Mouse (Mus musculus) cerebellum, adult 9-11 months (tissue): Measurements from ENCODE around the gene Szrd1.

Experiments
- DNase-seq: peaks from one replicate; pipeline ENCODE4 v3.0.0; 2022

Szrd1 gene

DNA sequence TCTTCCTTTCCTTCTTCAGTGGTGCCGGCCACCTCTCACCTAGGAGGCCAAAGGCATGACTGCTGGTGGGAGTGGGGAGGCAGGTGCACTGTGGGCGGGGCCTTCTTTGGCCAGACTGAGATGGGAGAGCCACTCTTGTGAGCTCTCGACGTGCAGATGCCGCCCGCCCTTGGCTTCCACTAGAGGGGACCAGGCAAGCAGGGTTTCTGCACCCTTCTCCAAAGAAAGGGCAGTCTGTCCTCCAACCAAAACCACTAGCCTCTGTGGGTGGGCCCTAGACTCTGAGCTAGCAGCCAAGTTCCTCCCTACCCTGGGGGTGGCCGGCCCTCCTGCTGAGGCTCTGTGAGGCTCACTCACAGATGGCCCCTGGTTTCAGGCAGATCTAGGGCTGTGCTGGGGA, 25.7 kb downstream of the Szrd1 start:
- DNase-seq: no peak

DNA sequence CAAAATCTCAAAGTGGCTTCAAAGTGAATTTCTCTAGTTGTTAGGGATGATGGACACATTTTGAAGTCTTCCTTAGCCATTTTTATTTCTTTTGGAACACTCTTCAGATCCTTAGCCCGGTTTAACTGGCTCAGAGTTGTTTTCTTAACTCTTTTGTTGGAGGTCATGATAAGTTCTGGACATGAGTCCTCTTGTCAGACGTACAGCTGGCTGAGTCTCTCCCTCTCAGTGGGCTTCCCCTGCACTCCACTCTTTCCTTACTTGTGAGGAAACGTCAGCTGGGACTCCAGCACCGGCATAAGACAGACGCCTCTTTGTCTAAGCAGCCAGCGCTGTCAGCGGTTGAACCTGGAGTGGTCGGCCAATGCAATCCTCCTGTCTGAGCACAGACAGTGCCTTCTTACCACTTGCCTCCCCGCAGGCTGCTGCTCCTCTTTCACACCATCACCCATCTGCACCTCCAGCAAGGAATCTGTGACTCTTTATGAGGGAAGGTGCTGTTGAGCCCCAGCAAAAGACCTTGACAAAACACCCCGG, 31.3 kb downstream of the Szrd1 start:
- no peak for DNase-seq

DNA sequence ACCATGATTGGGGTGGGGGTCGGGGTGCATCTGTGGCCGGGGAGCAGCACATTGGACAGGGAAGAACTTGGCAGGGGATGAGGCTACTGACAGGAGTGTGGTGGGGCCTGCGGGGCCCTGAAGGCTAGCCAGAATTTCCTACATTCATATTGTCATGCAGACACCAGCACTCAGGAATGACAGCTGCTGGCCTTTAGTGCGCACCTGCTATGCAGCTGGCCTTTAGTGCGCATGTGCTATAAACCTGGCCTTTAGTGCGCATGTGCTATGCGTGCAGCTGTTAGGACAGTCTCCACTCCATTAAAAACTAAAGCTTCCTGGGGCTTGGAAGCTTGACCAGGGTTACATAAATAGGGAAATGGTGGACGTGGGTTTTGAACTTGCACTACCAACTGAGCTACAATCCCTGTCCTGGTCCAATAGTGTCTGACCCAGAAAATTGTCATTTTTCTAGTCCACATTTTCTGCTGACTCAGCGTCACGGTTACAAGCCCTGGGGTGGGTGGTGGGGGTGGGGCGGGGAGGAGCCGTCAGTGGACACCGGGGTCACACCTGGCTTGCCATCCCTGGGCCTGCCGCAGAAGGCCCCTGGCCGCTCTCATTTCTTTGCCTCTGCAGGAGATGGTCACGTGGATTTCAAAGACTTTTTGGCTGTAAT, 32.9 kb downstream of the Szrd1 start:
- DNase-seq: no peak

DNA sequence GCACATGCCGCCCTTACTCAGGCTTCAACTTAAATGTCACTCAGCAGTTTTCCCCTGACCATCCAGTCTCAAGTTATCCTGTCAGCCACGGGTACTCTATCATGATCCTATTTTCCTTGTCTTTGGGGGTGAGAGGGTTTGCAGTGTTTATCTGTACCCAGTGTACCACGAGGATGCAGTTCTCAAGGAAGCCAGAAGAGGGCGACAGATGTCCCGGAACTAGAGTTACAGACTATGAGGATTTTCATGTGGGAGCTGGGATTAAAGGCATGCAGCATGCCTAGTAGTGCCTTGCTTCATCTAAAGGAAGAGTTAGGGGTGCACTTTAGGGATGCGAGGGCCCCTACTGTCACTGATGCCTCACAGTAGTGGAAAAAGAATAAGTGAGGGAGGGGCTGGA, 37.7 kb downstream of the Szrd1 start:
- no peak for DNase-seq

GRCm38 (mm10) chr4:141101291-141101690, 38.3 kb downstream of the Szrd1 start:
- no peak for DNase-seq

DNA sequence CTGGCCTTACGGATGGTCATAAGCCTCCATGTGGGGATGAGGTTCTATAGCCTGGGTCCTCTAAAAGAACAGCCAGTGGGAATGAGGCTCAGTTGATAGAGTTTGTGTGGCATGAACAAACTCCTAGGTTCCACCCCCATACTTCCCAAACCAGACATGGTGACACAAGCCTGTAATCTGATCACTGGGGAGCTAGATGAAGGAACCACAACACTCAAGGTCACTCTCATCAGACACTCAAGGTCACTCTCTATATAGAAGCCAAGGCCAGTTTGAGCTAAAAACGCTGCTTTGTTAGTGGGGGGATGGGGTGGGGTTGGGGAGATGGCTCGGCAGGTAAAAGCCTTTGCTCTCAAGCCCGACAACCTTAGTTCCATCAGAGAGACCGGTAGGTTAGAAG, 39.6 kb downstream of the Szrd1 start:
- no peak for DNase-seq

DNA sequence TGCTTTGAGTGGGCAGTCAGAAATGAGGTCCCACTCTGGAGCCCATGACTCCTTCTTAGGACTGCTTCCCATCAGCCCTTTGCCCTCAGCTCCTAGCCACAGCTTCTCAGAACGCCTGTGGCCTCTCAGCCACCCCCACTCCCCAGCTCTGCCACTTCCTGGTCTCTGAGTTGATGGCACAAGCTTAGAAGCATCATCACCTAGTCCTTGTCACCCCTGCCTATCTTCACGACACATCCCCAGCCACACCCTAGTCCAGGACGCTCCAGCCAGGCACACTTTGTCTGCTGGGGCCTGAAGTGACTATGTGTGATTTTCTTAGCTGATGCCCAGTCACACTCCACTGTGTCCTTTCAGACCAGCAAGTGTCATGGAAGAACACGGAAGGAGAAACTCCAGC, 40.6 kb downstream of the Szrd1 start:
- DNase-seq: no peak

- no peak for DNase-seq
These were observed 42.9 kb downstream of the Szrd1 start for GRCm38 (mm10) chr4:141096710-141097109.

- DNase-seq: no peak
These were observed 44.6 kb downstream of the Szrd1 start for GRCm38 (mm10) chr4:141095016-141095415.

DNA sequence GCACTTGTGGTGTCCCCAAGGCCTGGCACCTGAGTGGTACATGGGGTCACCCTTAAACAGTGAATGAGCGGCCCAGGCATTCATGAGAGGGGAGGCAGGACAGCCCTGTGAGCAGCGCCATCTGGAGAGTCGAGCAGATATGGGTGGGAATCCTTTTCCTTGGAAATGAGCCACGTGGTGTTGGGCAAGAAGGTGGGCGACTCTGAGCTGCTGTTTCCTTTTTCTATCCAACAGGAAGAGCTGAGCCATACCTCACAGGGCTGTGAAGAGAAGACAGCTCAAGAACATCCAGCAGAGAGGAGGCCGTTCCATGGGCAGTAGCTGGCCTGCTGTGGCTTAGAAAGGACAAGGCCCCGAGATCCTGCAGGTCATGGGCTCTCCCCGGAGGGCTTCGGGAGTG, 50.9 kb downstream of the Szrd1 start:
- DNase-seq: no peak

DNA sequence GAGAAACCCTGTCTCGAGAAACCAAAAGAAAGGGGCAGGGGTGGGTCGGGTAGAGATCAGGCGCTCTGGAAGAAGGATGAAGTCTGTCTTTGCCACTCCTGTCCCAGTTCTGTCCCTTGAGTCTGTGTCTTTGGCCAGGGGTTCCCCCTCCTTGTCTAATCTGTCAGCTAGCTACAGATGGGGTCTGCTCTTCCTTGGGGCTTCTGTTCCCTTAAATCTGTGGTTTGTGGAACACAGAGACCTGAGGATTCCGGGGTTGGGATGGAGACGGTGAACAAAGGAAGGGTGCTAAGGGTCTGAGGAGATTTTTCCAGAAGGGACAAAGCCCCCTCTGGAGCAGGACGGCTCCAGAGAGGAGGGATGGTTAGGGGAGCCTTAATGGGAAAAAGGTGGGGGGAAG, 51.5 kb downstream of the Szrd1 start, which contains the start of gene Spata21:
Spata21 (plus strand) TSS at position 301 of the 400 bp plus-strand sequence.
- DNase-seq: no peak

GRCm38 (mm10) chr4:141086862-141087261, 52.7 kb downstream of the Szrd1 start:
- no peak for DNase-seq

DNA sequence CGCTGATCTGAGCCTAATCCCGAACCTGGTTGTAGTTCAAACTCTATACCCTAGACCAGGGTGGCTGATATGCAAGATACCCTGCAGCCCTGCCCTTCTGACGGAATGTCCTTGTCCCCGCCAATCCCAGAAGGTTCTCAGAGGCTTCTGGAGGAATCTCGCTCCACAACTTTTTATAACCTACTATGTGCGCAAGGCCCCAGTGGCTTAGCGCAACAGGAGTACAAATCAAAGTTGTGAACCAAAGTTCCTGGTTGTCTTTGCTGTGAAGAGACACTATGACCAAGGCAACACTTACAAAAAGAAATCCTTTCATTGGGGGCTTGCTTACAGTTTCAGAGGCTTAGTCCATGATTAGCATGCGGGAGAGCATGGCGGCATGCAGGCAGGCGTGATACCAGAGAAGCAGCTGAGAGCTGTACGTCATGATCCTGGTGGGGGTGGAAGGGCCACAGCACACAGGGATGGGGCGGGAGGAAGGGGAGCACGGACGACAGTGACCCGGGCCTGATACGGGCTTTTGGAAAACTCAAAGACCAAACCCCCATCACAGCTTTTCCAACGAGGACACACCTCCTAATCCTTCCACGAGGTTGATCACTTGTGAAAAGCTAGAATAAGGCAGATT, 61.0 kb downstream of the Szrd1 start:
- DNase-seq: peak; percentile 57

GRCm38 (mm10) chr4:141077681-141078509, 61.7 kb downstream of the Szrd1 start, which contains the start of gene Necap2:
Gene Necap2 (minus strand): TSS chr4:141078357.
- DNase-seq: peak; percentile 94

- peak; percentile 26 for DNase-seq
These were observed 62.6 kb downstream of the Szrd1 start for GRCm38 (mm10) chr4:141076761-141077506.

- no peak for DNase-seq
These were observed 65.5 kb downstream of the Szrd1 start for GRCm38 (mm10) chr4:141074109-141074508.

GRCm38 (mm10) chr4:141073661-141074060, 65.9 kb downstream of the Szrd1 start:
- peak; percentile 65 for DNase-seq

DNA sequence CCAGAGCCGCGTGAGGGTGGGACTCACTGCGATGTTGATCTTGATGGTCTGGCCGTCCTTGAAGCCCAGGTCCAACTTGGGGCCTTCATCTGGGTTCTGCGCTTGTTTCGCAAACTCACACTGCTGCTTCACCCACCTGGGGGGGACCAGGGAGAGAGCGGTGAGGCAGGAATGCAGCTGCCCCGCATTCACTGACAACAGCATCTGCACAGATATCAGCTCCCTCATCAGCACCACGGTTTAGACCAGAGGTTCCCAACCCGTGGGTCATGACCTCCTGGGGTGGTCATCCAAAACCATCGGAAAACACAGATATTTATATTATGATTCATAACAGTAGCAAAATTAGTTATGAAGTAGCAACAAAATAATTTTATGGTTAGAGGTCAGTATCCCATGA, 67.1 kb downstream of the Szrd1 start:
- peak; percentile 21 for DNase-seq

GRCm38 (mm10) chr4:141069731-141070130, 69.8 kb downstream of the Szrd1 start:
- peak; percentile 82 for DNase-seq

- peak; percentile 42 for DNase-seq
These were observed 70.9 kb downstream of the Szrd1 start for GRCm38 (mm10) chr4:141068655-141069054.

DNA sequence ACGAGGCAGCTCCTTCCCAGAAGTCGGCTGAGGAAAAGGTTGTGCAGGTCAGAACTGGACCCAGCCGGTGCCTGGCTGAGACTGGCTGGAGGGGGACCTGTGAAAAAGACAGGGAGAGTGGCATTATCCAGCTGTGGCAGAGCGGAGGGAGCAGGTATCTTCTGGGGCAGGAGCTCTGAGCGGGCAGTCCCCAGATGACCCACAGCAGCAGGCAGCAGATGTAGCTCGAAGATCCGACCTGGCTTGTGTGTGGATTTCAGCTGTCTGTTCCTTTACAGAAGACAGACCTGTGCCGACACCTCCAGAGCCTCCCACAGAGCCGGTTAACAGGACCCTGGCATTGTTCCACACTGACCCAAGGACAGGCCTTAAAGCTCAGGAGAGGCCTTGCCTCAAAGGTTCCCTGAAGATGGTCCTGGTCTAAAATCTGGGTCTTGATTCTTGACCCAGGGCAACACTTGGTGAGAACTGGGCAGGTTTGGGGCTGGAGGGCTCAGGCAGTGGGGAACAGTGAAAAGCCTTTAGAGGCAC, 72.0 kb downstream of the Szrd1 start:
- DNase-seq: no peak
